Mouse (Mus musculus) embryonic facial prominence, embryonic 11.5 days (tissue): Measurements from ENCODE around the gene Stat1. TPM values are rescaled to one million over a fixed set of nuclear protein-coding genes. Genes with fewer than 3 reads are reported as not detected.

Source experiments
- ATAC-seq: fragments of 200-750 bp; cut with Nextera tagmentation; replicated peaks from 2 replicates; pipeline ENCODE4 v1.8.0; 2017; ENCODE audit warnings: low read depth; ENCODE audit not compliant: insufficient number of reproducible peaks, low FRiP score, low TSS enrichment
- DNase-seq: peaks from one replicate; pipeline ENCODE4 v3.0.0-alpha.2; 2015; ENCODE audit warnings: low spot score
- H3K27ac ChIP-seq: fragments of 300-500 bp; sonication (generic); replicated peaks from 2 replicates; pipeline ENCODE4 v1.5.1; 2014; ENCODE audit warnings: mild to moderate bottlenecking, low read depth, low read length, control low read depth
- H3K27me3 ChIP-seq: fragments of 300-500 bp; sonication (generic); 2 replicates; pipeline ENCODE4 v1.6.1; 2014; ENCODE audit warnings: mild to moderate bottlenecking, low read length, moderate library complexity, mixed read lengths; ENCODE audit not compliant: control insufficient read depth, insufficient read depth
- H3K36me3 ChIP-seq: fragments of 300-500 bp; sonication (generic); replicated peaks from 2 replicates; pipeline ENCODE4 v1.6.1; 2014; ENCODE audit warnings: low read depth, mild to moderate bottlenecking, low read length, moderate library complexity, mixed read lengths; ENCODE audit not compliant: control insufficient read depth, insufficient read depth
- H3K4me1 ChIP-seq: fragments of 300-500 bp; sonication (generic); 2 replicates; pipeline ENCODE4 v1.6.1; 2014; ENCODE audit warnings: low read length, mixed read lengths; ENCODE audit not compliant: control insufficient read depth, insufficient read depth
- H3K4me2 ChIP-seq: fragments of 300-500 bp; sonication (generic); 2 replicates; pipeline ENCODE4 v1.6.1; 2014; ENCODE audit warnings: low read depth, mild to moderate bottlenecking, control low read depth, low read length, moderate library complexity
- H3K4me3 ChIP-seq: fragments of 300-500 bp; sonication (generic); 2 replicates; pipeline ENCODE4 v1.5.1; 2014; ENCODE audit warnings: low read depth, low read length, control low read depth
- H3K9ac ChIP-seq: fragments of 300-500 bp; sonication (generic); replicated peaks from 2 replicates; pipeline ENCODE4 v1.6.1; 2014; ENCODE audit warnings: mild to moderate bottlenecking, control low read depth, low read length
- H3K9me3 ChIP-seq: fragments of 300-500 bp; sonication (generic); replicated peaks from 2 replicates; pipeline ENCODE4 v1.6.1; 2016; ENCODE audit warnings: mild to moderate bottlenecking, low read length, inconsistent platforms, mixed read lengths; ENCODE audit not compliant: control insufficient read depth
- WGBS: fragments of 180-500 bp; shearing (Covaris S2); extraction: QIAGEN DNeasy Blood & Tissue Kit; methylation state at CpG from one replicate; pipeline ENCODE4 v1.1.7; 2014; 5-methylcytosine and 5-hydroxymethylcytosine counted together
- polyA plus RNA-seq: library from polyadenylated mRNA; unstranded; fragments of >200 nt; fragmentation: Nextera tagmentation; extraction: Ambion mirVana; gene quantifications from 2 replicates; pipeline ENCODE4 v1.2.1, GENCODE M21; 2014

Gene Stat1
- polyA plus RNA-seq, result 13.1 and 15.0 TPM in 2 replicates

DNA sequence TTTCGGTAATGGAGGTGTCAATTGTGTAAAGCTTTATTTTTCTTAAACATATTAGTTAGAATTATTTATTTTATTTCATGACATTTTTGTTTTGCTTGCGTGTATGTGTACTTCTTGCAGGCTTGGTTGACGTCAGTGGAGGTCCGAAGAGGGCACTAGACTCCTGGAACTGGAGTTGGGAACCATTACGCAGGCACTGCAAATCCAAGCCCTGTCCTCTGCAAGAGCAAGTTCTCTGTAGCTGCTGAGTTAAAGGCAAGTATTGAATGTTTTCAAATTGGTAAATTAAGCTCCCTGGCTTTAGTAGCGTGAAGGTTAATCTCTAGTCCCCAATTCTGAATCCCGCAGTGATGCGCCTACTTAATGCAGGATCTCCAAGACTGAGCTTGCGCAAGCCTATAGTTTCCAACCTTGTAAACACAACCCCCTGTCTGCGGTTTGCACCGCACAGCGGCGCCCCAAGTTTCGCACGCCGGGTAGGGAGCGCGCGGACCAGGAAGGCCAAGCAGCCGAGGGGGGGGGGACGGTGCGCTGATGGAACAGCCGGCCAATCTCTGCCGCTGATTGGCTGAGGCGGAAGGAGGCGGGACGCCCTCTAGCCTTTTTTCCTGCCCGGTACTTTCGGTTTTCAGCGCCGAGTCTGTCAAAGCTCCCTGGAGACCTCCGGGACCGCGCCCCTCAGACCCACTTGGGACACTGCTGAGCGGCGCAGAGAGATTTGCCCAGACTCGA lies at the start of gene Stat1:
TSS of gene Stat1 (plus strand) at position 581 of the 732 bp plus-strand sequence.
- Histone ChIP-seq H3K36me3 (no peaks in the 10 kb centered on the region), H3K27ac (no peak within 1 kb of the TSS)
- WGBS, result 4% methylated on average over 34 of the region's 37 CpGs

DNA sequence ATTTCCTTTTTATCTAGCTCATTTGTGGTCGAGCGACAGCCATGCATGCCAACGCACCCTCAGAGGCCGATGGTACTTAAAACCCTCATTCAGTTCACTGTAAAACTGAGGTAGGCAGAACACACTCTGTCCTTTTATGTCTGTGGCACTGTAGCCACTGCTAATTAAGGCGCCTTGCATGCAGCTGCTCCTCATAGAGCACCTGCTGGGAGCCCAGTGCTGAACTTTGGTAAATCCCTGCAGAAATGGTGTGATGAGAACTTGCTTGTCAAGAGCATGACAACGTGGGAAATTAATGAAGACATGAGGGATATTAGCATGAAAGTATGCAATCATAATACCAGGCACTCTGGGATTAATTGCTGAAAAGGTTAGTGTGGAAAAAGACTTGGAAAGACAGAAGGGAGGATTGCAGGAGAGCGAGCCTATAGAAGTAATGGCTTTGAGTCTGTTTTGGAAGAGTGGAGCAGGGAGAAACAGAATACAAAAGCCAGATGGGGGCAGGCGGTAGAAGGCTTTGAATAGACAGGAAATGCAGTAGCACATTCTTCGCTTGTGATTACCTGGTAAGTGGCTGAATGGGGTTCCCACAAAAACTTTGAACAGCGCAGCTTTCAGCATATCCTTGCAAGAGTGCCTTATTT lies 39.4 kb upstream of the Stat1 start:
- Histone ChIP-seq H3K4me3 (no peak overlapping the region), H3K9ac (no peak overlapping the region), H3K9me3 (no peaks in the 10 kb centered on the region), H3K27me3 (no peaks in the 10 kb centered on the region), H3K27ac (no peak overlapping the region), H3K36me3 (no peaks in the 10 kb centered on the region), H3K4me2 (no peak overlapping the region), H3K4me1 (no peaks in the 10 kb centered on the region)
- 8% methylated on average over 10 of the region's 10 CpGs for WGBS
- ATAC-seq (peak; percentile 76), DNase-seq (peak; percentile 42)

More for the DNA sequence above, at the start of gene Stat1:
- Histone ChIP-seq H3K9ac (peak within 1 kb of the TSS; percentile 64), H3K27me3 (no peaks in the 10 kb centered on the region), H3K4me1 (no peaks in the 10 kb centered on the region), H3K4me2 (peak within 1 kb of the TSS; percentile 88), H3K4me3 (peak within 1 kb of the TSS; percentile 83), H3K9me3 (no peaks in the 10 kb centered on the region)
- DNase-seq (peak; percentile 93), ATAC-seq (peak; percentile 90)

DNA sequence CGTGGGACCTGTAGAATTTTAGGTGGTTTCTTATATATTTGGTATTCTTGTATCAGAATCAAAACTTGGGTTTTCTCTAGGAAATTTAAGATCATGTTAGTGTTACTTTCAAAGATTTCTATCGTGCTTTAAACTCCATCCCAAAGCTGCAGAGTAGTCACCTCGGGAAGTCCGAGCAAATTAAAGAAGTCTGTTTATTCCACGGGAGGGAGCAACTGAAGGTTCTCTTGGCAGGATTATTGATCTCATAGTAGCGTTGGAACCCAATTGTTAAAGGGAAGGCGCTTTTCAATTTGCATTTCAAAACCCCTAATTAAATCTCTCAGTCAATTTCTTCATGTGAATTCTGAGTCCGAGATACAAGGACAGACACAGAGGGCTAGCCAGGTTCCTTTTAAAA lies 38.9 kb upstream of the Stat1 start:
- no peaks in the 10 kb centered on the region for H3K36me3 ChIP-seq
- no peak overlapping the region for H3K9ac ChIP-seq
- DNase-seq (no peak), ATAC-seq (no peak)
- no peak overlapping the region for H3K27ac ChIP-seq
- H3K4me1 ChIP-seq, result no peaks in the 10 kb centered on the region
- WGBS, result 13% methylated on average over 8 of the region's 8 CpGs
- no peaks in the 10 kb centered on the region for H3K27me3 ChIP-seq
- no peak overlapping the region for H3K4me2 ChIP-seq
- no peak overlapping the region for H3K4me3 ChIP-seq
- no peaks in the 10 kb centered on the region for H3K9me3 ChIP-seq

DNA sequence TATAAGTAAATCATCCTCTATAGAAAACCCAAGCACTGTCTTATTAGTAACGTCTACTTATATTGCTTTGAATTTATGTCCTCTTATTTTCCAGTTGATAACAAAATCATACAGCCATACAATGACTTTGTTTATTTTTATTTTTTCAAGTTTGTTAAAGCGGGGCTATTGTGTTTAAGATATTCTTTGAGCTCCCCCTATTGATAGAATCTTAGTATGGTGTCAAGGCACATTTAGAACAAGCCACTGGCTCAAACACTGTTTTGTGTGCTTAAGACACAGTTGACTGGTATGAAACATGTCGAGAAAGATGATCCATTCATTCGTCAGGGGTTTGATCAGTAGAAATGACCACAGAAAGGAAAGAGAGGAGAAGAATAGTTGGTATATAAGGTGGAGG lies 33.0 kb upstream of the Stat1 start:
- no peaks in the 10 kb centered on the region for H3K27me3 ChIP-seq
- no peaks in the 10 kb centered on the region for H3K36me3 ChIP-seq
- no peak overlapping the region for H3K27ac ChIP-seq
- H3K9ac ChIP-seq, result no peak overlapping the region
- no peak overlapping the region for H3K4me2 ChIP-seq
- no peak overlapping the region for H3K4me3 ChIP-seq
- ATAC-seq (no peak), DNase-seq (peak; percentile 21)
- no peaks in the 10 kb centered on the region for H3K9me3 ChIP-seq
- no peaks in the 10 kb centered on the region for H3K4me1 ChIP-seq
- WGBS, result 36% methylated on average over 4 of the region's 4 CpGs

DNA sequence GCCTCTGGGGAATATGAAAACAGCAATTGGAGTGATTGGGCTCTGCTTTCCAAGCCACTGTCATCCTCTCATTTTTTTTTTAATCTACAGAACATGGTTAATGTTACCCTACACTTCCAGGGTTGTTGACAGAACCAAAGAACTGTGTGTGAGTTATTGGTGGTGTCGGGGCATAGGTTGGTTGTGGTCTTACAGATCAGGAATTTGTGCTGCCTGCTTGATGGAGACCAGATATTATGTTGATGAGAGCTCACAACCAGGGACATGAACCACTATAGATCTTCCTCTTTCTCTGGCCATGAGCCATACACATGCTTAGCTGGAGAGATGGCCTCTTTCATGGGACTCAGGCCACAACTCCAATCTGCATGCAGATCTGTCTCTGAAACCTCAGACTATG lies 32.1 kb upstream of the Stat1 start:
- Histone ChIP-seq H3K27ac (no peak overlapping the region), H3K4me2 (no peak overlapping the region), H3K4me3 (no peak overlapping the region), H3K9me3 (no peaks in the 10 kb centered on the region), H3K4me1 (no peaks in the 10 kb centered on the region), H3K27me3 (no peaks in the 10 kb centered on the region), H3K36me3 (no peaks in the 10 kb centered on the region), H3K9ac (no peak overlapping the region)
- ATAC-seq (no peak), DNase-seq (no peak)
- whole genome bisulfite sequencing, result 90% methylated on average over 1 of the region's 1 CpGs

DNA sequence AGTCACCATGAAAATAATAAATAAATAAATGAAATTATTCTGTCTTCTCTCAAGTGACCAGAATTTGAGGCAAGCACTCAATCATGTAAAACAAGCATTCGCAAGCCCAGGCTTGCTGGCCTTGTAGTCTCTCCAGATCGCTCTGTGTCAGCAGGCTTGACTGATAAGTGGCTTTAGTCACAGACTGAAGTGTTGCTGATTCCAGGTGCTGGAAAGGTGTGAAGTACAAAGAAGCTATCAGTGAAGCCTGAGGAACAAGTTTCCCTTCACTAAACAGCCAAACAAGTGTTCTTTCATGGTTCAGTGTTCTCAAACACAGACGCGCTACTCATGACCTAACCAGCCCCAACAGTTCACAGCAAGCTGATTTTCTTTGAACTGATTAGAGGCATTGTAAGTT lies 30.6 kb upstream of the Stat1 start:
- no peak for ATAC-seq
- Histone ChIP-seq H3K4me1 (no peaks in the 10 kb centered on the region), H3K4me2 (no peak overlapping the region), H3K9ac (no peak overlapping the region), H3K27me3 (no peaks in the 10 kb centered on the region), H3K27ac (no peak overlapping the region), H3K4me3 (no peak overlapping the region), H3K36me3 (no peaks in the 10 kb centered on the region), H3K9me3 (no peaks in the 10 kb centered on the region)
- peak; percentile 1 for DNase-seq
- WGBS, result 72% methylated on average over 4 of the region's 4 CpGs

DNA sequence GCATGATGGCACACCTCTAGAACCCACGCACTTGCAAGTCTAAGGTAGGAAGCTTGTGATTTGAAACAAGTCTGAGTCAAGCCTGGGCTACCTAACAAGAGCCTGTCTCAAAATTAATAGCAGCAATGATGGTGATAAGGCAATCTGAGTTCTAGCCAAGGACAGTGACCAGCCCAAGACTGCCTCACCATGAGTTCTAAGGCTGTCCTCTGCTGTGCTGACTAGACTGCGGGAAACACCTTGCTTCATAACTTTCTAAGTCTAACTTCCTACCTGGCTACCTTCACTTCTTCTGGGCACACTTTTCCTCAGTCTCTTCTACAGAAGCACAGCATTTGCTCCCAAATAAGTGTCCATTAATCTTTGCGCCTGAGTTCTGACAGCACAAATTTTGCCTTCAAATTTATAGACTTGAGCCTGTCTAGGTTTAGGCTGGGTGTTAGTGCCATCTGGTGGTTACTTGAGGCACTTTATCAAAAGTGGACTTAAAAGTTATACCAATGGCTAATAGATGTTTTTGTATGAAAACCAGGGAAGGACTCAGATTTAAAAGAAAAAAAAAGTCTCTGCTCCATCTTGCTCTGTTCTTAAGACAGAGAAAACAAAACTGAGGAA lies 20.5 kb upstream of the Stat1 start:
- no peak overlapping the region for H3K9ac ChIP-seq
- no peak for ATAC-seq
- H3K27ac ChIP-seq, result no peak overlapping the region
- no peaks in the 10 kb centered on the region for H3K9me3 ChIP-seq
- WGBS, result 83% methylated on average over 3 of the region's 3 CpGs
- no peaks in the 10 kb centered on the region for H3K4me1 ChIP-seq
- H3K36me3 ChIP-seq, result no peaks in the 10 kb centered on the region
- peak; percentile 74 for DNase-seq
- no peak overlapping the region for H3K4me3 ChIP-seq
- no peaks in the 10 kb centered on the region for H3K27me3 ChIP-seq
- no peak overlapping the region for H3K4me2 ChIP-seq

DNA sequence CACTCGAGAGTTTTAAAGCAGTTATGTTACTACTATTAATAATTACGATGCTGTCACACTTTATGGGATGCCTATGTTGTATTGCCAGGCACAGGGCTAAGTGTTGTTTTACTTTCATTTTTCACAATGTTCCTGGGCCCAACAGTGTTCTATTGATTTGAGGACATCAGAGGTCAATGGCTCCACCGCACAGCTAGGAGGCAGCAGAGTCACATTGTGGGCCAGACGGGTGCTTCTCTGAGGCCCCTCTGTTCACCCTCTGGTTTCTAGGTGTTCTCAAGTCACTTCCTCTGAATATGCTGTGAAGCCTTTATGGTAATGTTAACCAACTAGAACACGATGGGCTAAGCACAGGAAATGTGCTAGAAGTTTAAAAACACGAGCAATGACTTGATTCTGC lies 18.7 kb upstream of the Stat1 start:
- no peak overlapping the region for H3K4me3 ChIP-seq
- no peaks in the 10 kb centered on the region for H3K36me3 ChIP-seq
- DNase-seq (peak; percentile 9), ATAC-seq (no peak)
- H3K9me3 ChIP-seq, result no peaks in the 10 kb centered on the region
- H3K4me1 ChIP-seq, result no peaks in the 10 kb centered on the region
- 76% methylated on average over 6 of the region's 6 CpGs for WGBS
- H3K4me2 ChIP-seq, result no peak overlapping the region
- no peak overlapping the region for H3K27ac ChIP-seq
- no peaks in the 10 kb centered on the region for H3K27me3 ChIP-seq
- no peak overlapping the region for H3K9ac ChIP-seq
